Mouse (Mus musculus): ENCODE data around the gene Gm20547. TPM values are rescaled to one million over a fixed set of nuclear protein-coding genes. Genes with fewer than 3 reads are reported as not detected.

The Gm20547 gene
- polyA plus RNA-seq, 1 experiment = not detected

GRCm38 (mm10) chr17:34887942-34888341 lies 6.1 kb upstream of the Gm20547 start:
- H3K4me1 ChIP-seq (ENCODE audit: control insufficient read depth, insufficient read depth, low read length) = no peaks in the 10 kb centered on the region
- DNase-seq = no peak
- TF ChIP-seq CTCF (IDR thresholded peaks at IDR 0.05; ENCODE audit: insufficient read depth, low read length) = no peak
- WGBS = 80% methylated on average over 5 of the region's 5 CpGs
- no peak overlapping the region for H3K4me3 ChIP-seq (replicated peaks; ENCODE audit: extremely low read depth, low read depth, low read length)

- H3K4me3 ChIP-seq (replicated peaks; ENCODE audit: extremely low read depth, low read depth, low read length) = no peak overlapping the region
- 66% methylated on average over 3 of the region's 3 CpGs for WGBS
- TF ChIP-seq POLR2A (IDR thresholded peaks at IDR 0.05; ENCODE audit: borderline replicate concordance, extremely low read depth, low read depth, low read length) (no peak), CTCF (IDR thresholded peaks at IDR 0.05; ENCODE audit: insufficient read depth, low read length) (no peak)
- H3K4me1 ChIP-seq (ENCODE audit: control insufficient read depth, insufficient read depth, low read length) = no peaks in the 10 kb centered on the region
- DNase-seq = no peak
Measured at GRCm38 (mm10) chr17:34885615-34886014, 3.8 kb upstream of the Gm20547 start.

- TF ChIP-seq CTCF (IDR thresholded peaks at IDR 0.05; ENCODE audit: insufficient read depth, low read length) (no peak), POLR2A (IDR thresholded peaks at IDR 0.05; ENCODE audit: borderline replicate concordance, extremely low read depth, low read depth, low read length) (no peak)
- Histone ChIP-seq H3K4me1 (ENCODE audit: control insufficient read depth, insufficient read depth, low read length) (no peaks in the 10 kb centered on the region), H3K4me3 (replicated peaks; ENCODE audit: extremely low read depth, low read depth, low read length) (no peak overlapping the region)
- DNase-seq = no peak
- 89% methylated on average over 6 of the region's 6 CpGs for WGBS
Measured at GRCm38 (mm10) chr17:34884704-34885103, 2.9 kb upstream of the Gm20547 start.

GRCm38 (mm10) chr17:34883332-34883731 lies 1.5 kb upstream of the Gm20547 start:
- WGBS = 58% methylated on average over 3 of the region's 3 CpGs
- Histone ChIP-seq H3K4me3 (replicated peaks; ENCODE audit: extremely low read depth, low read depth, low read length) (no peak overlapping the region), H3K4me1 (ENCODE audit: control insufficient read depth, insufficient read depth, low read length) (no peaks in the 10 kb centered on the region)
- no peak for TF ChIP-seq CTCF (IDR thresholded peaks at IDR 0.05; ENCODE audit: insufficient read depth, low read length)
- TF ChIP-seq POLR2A (IDR thresholded peaks at IDR 0.05; ENCODE audit: borderline replicate concordance, extremely low read depth, low read depth, low read length) = no peak
- no peak for DNase-seq

- no peak for DNase-seq
- no peak for TF ChIP-seq CTCF (IDR thresholded peaks at IDR 0.05; ENCODE audit: insufficient read depth, low read length)
- no peak for TF ChIP-seq POLR2A (IDR thresholded peaks at IDR 0.05; ENCODE audit: borderline replicate concordance, extremely low read depth, low read depth, low read length)
- Histone ChIP-seq H3K4me1 (ENCODE audit: control insufficient read depth, insufficient read depth, low read length) (no peaks in the 10 kb centered on the region), H3K4me3 (replicated peaks; ENCODE audit: extremely low read depth, low read depth, low read length) (no peak overlapping the region)
Measured at GRCm38 (mm10) chr17:34881166-34881565, 676 bp downstream of the Gm20547 start.

GRCm38 (mm10) chr17:34879336-34879879 lies 2.4 kb downstream of the Gm20547 start, which contains the start of gene Zbtb12:
TSS of gene Zbtb12 (plus strand) at chr17:34879483.
- no peak for DNase-seq
- no peak within 1 kb of the TSS for H3K4me3 ChIP-seq (replicated peaks; ENCODE audit: extremely low read depth, low read depth, low read length)
- 46% methylated on average over 11 of the region's 11 CpGs for WGBS
- no peaks in the 10 kb centered on the region for H3K4me1 ChIP-seq (ENCODE audit: control insufficient read depth, insufficient read depth, low read length)
- no peak for TF ChIP-seq CTCF (IDR thresholded peaks at IDR 0.05; ENCODE audit: insufficient read depth, low read length)
- no peak for TF ChIP-seq POLR2A (IDR thresholded peaks at IDR 0.05; ENCODE audit: borderline replicate concordance, extremely low read depth, low read depth, low read length)

- Histone ChIP-seq H3K4me1 (ENCODE audit: control insufficient read depth, insufficient read depth, low read length) (no peaks in the 10 kb centered on the region), H3K4me3 (replicated peaks; ENCODE audit: extremely low read depth, low read depth, low read length) (no peak overlapping the region)
- TF ChIP-seq POLR2A (IDR thresholded peaks at IDR 0.05; ENCODE audit: borderline replicate concordance, extremely low read depth, low read depth, low read length) = no peak
- TF ChIP-seq CTCF (IDR thresholded peaks at IDR 0.05; ENCODE audit: insufficient read depth, low read length) = no peak
- DNase-seq = no peak
- WGBS = 79% methylated on average over 6 of the region's 6 CpGs
Measured at GRCm38 (mm10) chr17:34874321-34874720, 7.5 kb downstream of the Gm20547 start.

GRCm38 (mm10) chr17:34865981-34866380 lies 15.9 kb downstream of the Gm20547 start:
- H3K4me1 ChIP-seq (ENCODE audit: control insufficient read depth, insufficient read depth, low read length) = no peaks in the 10 kb centered on the region
- WGBS = 43% methylated on average over 7 of the region's 7 CpGs
- no peak overlapping the region for H3K4me3 ChIP-seq (replicated peaks; ENCODE audit: extremely low read depth, low read depth, low read length)
- DNase-seq = no peak
- TF ChIP-seq CTCF (IDR thresholded peaks at IDR 0.05; ENCODE audit: insufficient read depth, low read length) = no peak
- TF ChIP-seq POLR2A (IDR thresholded peaks at IDR 0.05; ENCODE audit: borderline replicate concordance, extremely low read depth, low read depth, low read length) = no peak

GRCm38 (mm10) chr17:34862416-34863081 lies 19.3 kb downstream of the Gm20547 start, which contains the start of gene Cfb:
TSS of gene Cfb (minus strand) at chr17:34862518.
- DNase-seq = no peak
- 41% methylated on average over 8 of the region's 8 CpGs for WGBS
- Histone ChIP-seq H3K4me1 (ENCODE audit: control insufficient read depth, insufficient read depth, low read length) (no peaks in the 10 kb centered on the region), H3K4me3 (replicated peaks; ENCODE audit: extremely low read depth, low read depth, low read length) (no peak within 1 kb of the TSS)
- TF ChIP-seq CTCF (IDR thresholded peaks at IDR 0.05; ENCODE audit: insufficient read depth, low read length) (no peak), POLR2A (IDR thresholded peaks at IDR 0.05; ENCODE audit: borderline replicate concordance, extremely low read depth, low read depth, low read length) (no peak)

All from lung, adult 2 months (tissue).